Mouse (Mus musculus): ENCODE measurements around the gene Kcnj3. TPM values are rescaled to one million over a fixed set of nuclear protein-coding genes. Genes with fewer than 3 reads are reported as not detected.
"Not testable (repeated sequence)": the region's sequence is repeated elsewhere in the genome, so short reads cannot be mapped to it uniquely, and the experiment has no call there.

Kcnj3 gene
- polyA plus RNA-seq, 1 experiment from 2014 or later: 9.9 TPM

GRCm38 (mm10) chr2:55479511-55479910 is 43.7 kb downstream of the Kcnj3 start:
- Histone ChIP-seq H3K4me1 (ENCODE audit: control insufficient read depth in 2 of 2, insufficient read depth in 2 of 2, low read length in 2 of 2) (no peaks in the 10 kb centered on the region; a peak in 1 of 4 replicates), H3K9me3 (ENCODE audit: control insufficient read depth, low read length) (no peaks in the 10 kb centered on the region), H3K4me2 (ENCODE audit: low read length) (no peak overlapping the region), H3K9ac (ENCODE audit: low read length) (no peak overlapping the region), H3K27ac (replicated peaks in 1 of 2; ENCODE audit: control insufficient read depth in 1 of 2, insufficient read depth in 1 of 2, low read depth in 2 of 2, low read length in 2 of 2) (no peak overlapping the region), H3K27me3 (ENCODE audit: control insufficient read depth, insufficient read depth, low read length) (no peaks in the 10 kb centered on the region), H3K36me3 (ENCODE audit: control insufficient read depth, insufficient read depth, low read length) (no peaks in the 10 kb centered on the region), H3K4me3 (ENCODE audit: control insufficient read depth in 1 of 2, insufficient read depth in 1 of 2, low read depth in 1 of 2, low read length in 2 of 2) (no peak overlapping the region)
- WGBS: 53% methylated on average over 4 of the region's 4 CpGs
- no peak for ATAC-seq (ENCODE audit: insufficient number of reproducible peaks, insufficient read depth, low FRiP score, low read depth)

DNA sequence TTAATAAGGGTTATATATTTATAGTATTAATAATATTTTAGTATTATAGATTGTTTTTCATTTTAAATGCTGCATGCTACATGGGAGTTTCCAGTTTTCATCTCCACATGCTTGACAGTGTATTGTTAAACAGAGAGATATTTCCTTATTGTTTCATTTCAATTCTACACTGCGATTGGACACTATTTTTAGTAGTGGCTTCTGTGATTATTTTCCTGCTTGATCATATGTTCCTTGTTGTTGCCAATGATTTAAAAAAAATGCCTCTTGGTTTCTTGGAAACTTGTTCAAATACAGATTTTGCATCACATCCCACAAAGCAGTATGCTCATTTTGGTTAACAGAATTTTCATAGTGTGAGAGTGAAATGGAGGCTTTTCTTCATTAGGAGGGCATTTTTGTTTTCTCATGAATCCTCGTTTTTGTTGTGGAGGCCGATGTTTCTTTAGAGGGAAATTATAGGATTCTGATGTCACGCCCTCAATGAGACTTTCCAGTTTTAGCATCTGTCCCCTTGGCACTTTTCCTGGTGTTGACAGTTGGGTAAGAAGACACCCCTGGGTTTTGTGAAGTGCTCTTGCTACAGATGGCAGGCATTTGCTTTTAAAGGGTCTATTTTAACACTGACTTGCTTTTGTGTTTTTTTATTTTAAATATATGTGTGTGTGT is 44.3 kb downstream of the Kcnj3 start:
- Histone ChIP-seq H3K36me3 (ENCODE audit: control insufficient read depth, insufficient read depth, low read length) (no peaks in the 10 kb centered on the region), H3K4me2 (ENCODE audit: low read length) (peak overlapping the region; percentile 19), H3K4me1 (ENCODE audit: control insufficient read depth in 2 of 2, insufficient read depth in 2 of 2, low read length in 2 of 2) (no peaks in the 10 kb centered on the region; a peak in 1 of 4 replicates), H3K27me3 (ENCODE audit: control insufficient read depth, insufficient read depth, low read length) (no peaks in the 10 kb centered on the region), H3K9me3 (ENCODE audit: control insufficient read depth, low read length) (no peaks in the 10 kb centered on the region), H3K27ac (replicated peaks in 1 of 2; ENCODE audit: control insufficient read depth in 1 of 2, insufficient read depth in 1 of 2, low read depth in 2 of 2, low read length in 2 of 2) (peak overlapping the region; percentile 2 to 33; a peak in 1 of 4 replicates), H3K4me3 (ENCODE audit: control insufficient read depth in 1 of 2, insufficient read depth in 1 of 2, low read depth in 1 of 2, low read length in 2 of 2) (no peak overlapping the region), H3K9ac (ENCODE audit: low read length) (no peak overlapping the region)
- ATAC-seq (ENCODE audit: insufficient number of reproducible peaks, insufficient read depth, low FRiP score, low read depth): no peak
- 30% methylated on average over 4 of the region's 4 CpGs for WGBS

DNA sequence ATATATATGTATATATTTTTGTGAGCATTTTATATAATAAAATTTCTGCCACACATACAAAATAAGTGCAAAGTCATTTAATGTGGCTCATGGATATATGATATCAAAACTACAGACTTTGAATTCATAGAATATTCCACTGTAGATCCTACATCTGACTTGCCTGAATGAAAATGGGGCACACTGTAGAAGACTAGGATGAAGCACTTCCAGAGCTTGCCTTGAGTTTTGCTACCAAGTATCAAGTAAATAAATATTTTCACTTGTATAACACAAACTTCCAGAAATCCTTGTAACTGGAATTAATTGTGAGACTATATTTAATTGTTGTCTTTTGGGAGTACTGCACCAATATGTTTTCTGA is 44.8 kb downstream of the Kcnj3 start:
- Histone ChIP-seq H3K9me3 (ENCODE audit: control insufficient read depth, low read length) (no peaks in the 10 kb centered on the region), H3K27ac (replicated peaks in 1 of 2; ENCODE audit: control insufficient read depth in 1 of 2, insufficient read depth in 1 of 2, low read depth in 2 of 2, low read length in 2 of 2) (no peak overlapping the region), H3K9ac (ENCODE audit: low read length) (no peak overlapping the region), H3K27me3 (ENCODE audit: control insufficient read depth, insufficient read depth, low read length) (no peaks in the 10 kb centered on the region), H3K4me3 (ENCODE audit: control insufficient read depth in 1 of 2, insufficient read depth in 1 of 2, low read depth in 1 of 2, low read length in 2 of 2) (no peak overlapping the region), H3K36me3 (ENCODE audit: control insufficient read depth, insufficient read depth, low read length) (no peaks in the 10 kb centered on the region), H3K4me2 (ENCODE audit: low read length) (no peak overlapping the region; the same call in 1 of the 2 replicates), H3K4me1 (ENCODE audit: control insufficient read depth in 2 of 2, insufficient read depth in 2 of 2, low read length in 2 of 2) (no peaks in the 10 kb centered on the region)
- no peak for ATAC-seq (ENCODE audit: insufficient number of reproducible peaks, insufficient read depth, low FRiP score, low read depth)

- not testable (repeated sequence) for H3K9ac ChIP-seq (ENCODE audit: low read length); H3K36me3 ChIP-seq (ENCODE audit: control insufficient read depth, insufficient read depth, low read length); H3K4me1 ChIP-seq (ENCODE audit: control insufficient read depth in 2 of 2, insufficient read depth in 2 of 2, low read length in 2 of 2); H3K4me2 ChIP-seq (ENCODE audit: low read length); H3K4me3 ChIP-seq (ENCODE audit: control insufficient read depth in 1 of 2, insufficient read depth in 1 of 2, low read depth in 1 of 2, low read length in 2 of 2); H3K27ac ChIP-seq (replicated peaks in 1 of 2; ENCODE audit: control insufficient read depth in 1 of 2, insufficient read depth in 1 of 2, low read depth in 2 of 2, low read length in 2 of 2); ATAC-seq (ENCODE audit: insufficient number of reproducible peaks, insufficient read depth, low FRiP score, low read depth); H3K9me3 ChIP-seq (ENCODE audit: control insufficient read depth, low read length); H3K27me3 ChIP-seq (ENCODE audit: control insufficient read depth, insufficient read depth, low read length)
- 62% methylated on average over 7 of the region's 7 CpGs for WGBS
Measured at GRCm38 (mm10) chr2:55485500-55486129, 49.8 kb downstream of the Kcnj3 start.

- Histone ChIP-seq H3K27me3 (ENCODE audit: control insufficient read depth, insufficient read depth, low read length) (no peaks in the 10 kb centered on the region), H3K9ac (ENCODE audit: low read length) (no peak overlapping the region), H3K9me3 (ENCODE audit: control insufficient read depth, low read length) (no peaks in the 10 kb centered on the region), H3K27ac (replicated peaks in 1 of 2; ENCODE audit: control insufficient read depth in 1 of 2, insufficient read depth in 1 of 2, low read depth in 2 of 2, low read length in 2 of 2) (0 out of 4 replicates have a peak overlapping the region, but pooled peaks of 1 of the 2 experiments have one; percentile 8), H3K4me2 (ENCODE audit: low read length) (no peak overlapping the region), H3K36me3 (ENCODE audit: control insufficient read depth, insufficient read depth, low read length) (no peaks in the 10 kb centered on the region), H3K4me1 (ENCODE audit: control insufficient read depth in 2 of 2, insufficient read depth in 2 of 2, low read length in 2 of 2) (no peaks in the 10 kb centered on the region), H3K4me3 (ENCODE audit: control insufficient read depth in 1 of 2, insufficient read depth in 1 of 2, low read depth in 1 of 2, low read length in 2 of 2) (no peak overlapping the region)
- 67% methylated on average over 9 of the region's 9 CpGs for WGBS
- no peak for ATAC-seq (ENCODE audit: insufficient number of reproducible peaks, insufficient read depth, low FRiP score, low read depth)
Measured at GRCm38 (mm10) chr2:55503390-55504176, 67.8 kb downstream of the Kcnj3 start.

GRCm38 (mm10) chr2:55505712-55506111 is 69.9 kb downstream of the Kcnj3 start:
- H3K4me3 ChIP-seq (ENCODE audit: control insufficient read depth in 1 of 2, insufficient read depth in 1 of 2, low read depth in 1 of 2, low read length in 2 of 2): no peak overlapping the region
- ATAC-seq (ENCODE audit: insufficient number of reproducible peaks, insufficient read depth, low FRiP score, low read depth): no peak
- no peaks in the 10 kb centered on the region for H3K36me3 ChIP-seq (ENCODE audit: control insufficient read depth, insufficient read depth, low read length)
- H3K27me3 ChIP-seq (ENCODE audit: control insufficient read depth, insufficient read depth, low read length): no peaks in the 10 kb centered on the region
- no peaks in the 10 kb centered on the region for H3K9me3 ChIP-seq (ENCODE audit: control insufficient read depth, low read length)
- no peak overlapping the region for H3K27ac ChIP-seq (replicated peaks in 1 of 2; ENCODE audit: control insufficient read depth in 1 of 2, insufficient read depth in 1 of 2, low read depth in 2 of 2, low read length in 2 of 2)
- 74% methylated on average over 1 of the region's 1 CpGs for WGBS
- H3K9ac ChIP-seq (ENCODE audit: low read length): no peak overlapping the region
- H3K4me2 ChIP-seq (ENCODE audit: low read length): no peak overlapping the region
- no peaks in the 10 kb centered on the region for H3K4me1 ChIP-seq (ENCODE audit: control insufficient read depth in 2 of 2, insufficient read depth in 2 of 2, low read length in 2 of 2)

GRCm38 (mm10) chr2:55517297-55517696 is 81.5 kb downstream of the Kcnj3 start:
- no peak overlapping the region for H3K4me2 ChIP-seq (ENCODE audit: low read length)
- H3K36me3 ChIP-seq (ENCODE audit: control insufficient read depth, insufficient read depth, low read length): no peaks in the 10 kb centered on the region
- no peaks in the 10 kb centered on the region for H3K4me1 ChIP-seq (ENCODE audit: control insufficient read depth in 2 of 2, insufficient read depth in 2 of 2, low read length in 2 of 2)
- no peak overlapping the region for H3K9ac ChIP-seq (ENCODE audit: low read length)
- H3K9me3 ChIP-seq (ENCODE audit: control insufficient read depth, low read length): no peaks in the 10 kb centered on the region
- no peak overlapping the region for H3K4me3 ChIP-seq (ENCODE audit: control insufficient read depth in 1 of 2, insufficient read depth in 1 of 2, low read depth in 1 of 2, low read length in 2 of 2)
- H3K27me3 ChIP-seq (ENCODE audit: control insufficient read depth, insufficient read depth, low read length): no peaks in the 10 kb centered on the region
- H3K27ac ChIP-seq (replicated peaks in 1 of 2; ENCODE audit: control insufficient read depth in 1 of 2, insufficient read depth in 1 of 2, low read depth in 2 of 2, low read length in 2 of 2): no peak overlapping the region
- ATAC-seq (ENCODE audit: insufficient number of reproducible peaks, insufficient read depth, low FRiP score, low read depth): no peak

Measured in heart, embryonic 14.5 days (tissue).